Mouse (Mus musculus): ENCODE measurements around the gene Tiparp. TPM values are rescaled to one million over a fixed set of nuclear protein-coding genes. Genes with fewer than 3 reads are reported as not detected.
A peak's percentile ranks its signal among the peaks of the same experiment; 100 is the strongest.

The Tiparp gene
- polyA plus RNA-seq (2012; rRNA removed) (1.2 and 1.5 TPM in 2 replicates), polyA plus RNA-seq (2014; fragmentation: Nextera tagmentation; extraction: Ambion mirVana) (4.0 and 6.1 TPM in 2 replicates)

GRCm38 (mm10) chr3:65527691-65528601, at the start of gene Tiparp:
Tiparp (plus strand) TSS chr3:65528410.
- H3K9ac ChIP-seq (replicated peaks), result peak within 1 kb of the TSS; percentile 72
- peak; percentile 93 for ATAC-seq (ENCODE audit: insufficient read depth)
- H3K27me3 ChIP-seq (ENCODE audit: control insufficient read depth, insufficient read depth, low read length), result no peaks in the 10 kb centered on the region
- peak; percentile 23; the same call in 1 of the 2 replicates for TF ChIP-seq CTCF (IDR thresholded peaks at IDR 0.05; ENCODE audit: low read depth)
- TF ChIP-seq EP300 (IDR thresholded peaks at IDR 0.05; ENCODE audit: low read depth), result no peak
- H3K9me3 ChIP-seq (ENCODE audit: control insufficient read depth, low read length), result no peaks in the 10 kb centered on the region
- H3K4me1 ChIP-seq (replicated peaks; ENCODE audit: control insufficient read depth in 2 of 2, insufficient read depth in 2 of 2, low read length in 1 of 2), result peaks cover 0 to 2% of the 10 kb centered on the region in 2 experiments; a peak in 1 of 4 replicates
- H3K4me3 ChIP-seq (ENCODE audit: insufficient read depth in 1 of 2, low read depth in 2 of 2, low read length in 2 of 2), result peak within 1 kb of the TSS; percentile 65 to 76
- WGBS (ENCODE audit: insufficient replicate concordance), result under 1% methylated on average over 93 of the region's 109 CpGs
- H3K4me2 ChIP-seq (ENCODE audit: low read depth), result peak within 1 kb of the TSS; percentile 98
- peak within 1 kb of the TSS; percentile 54 for H3K27ac ChIP-seq
- peak; percentile 77 to 80 (median 78) for DNase-seq (ENCODE audit: low read depth in 3 of 3, low spot score in 3 of 3)
- H3K36me3 ChIP-seq (replicated peaks; ENCODE audit: control insufficient read depth, insufficient read depth, low read depth), result no peaks in the 10 kb centered on the region

DNA sequence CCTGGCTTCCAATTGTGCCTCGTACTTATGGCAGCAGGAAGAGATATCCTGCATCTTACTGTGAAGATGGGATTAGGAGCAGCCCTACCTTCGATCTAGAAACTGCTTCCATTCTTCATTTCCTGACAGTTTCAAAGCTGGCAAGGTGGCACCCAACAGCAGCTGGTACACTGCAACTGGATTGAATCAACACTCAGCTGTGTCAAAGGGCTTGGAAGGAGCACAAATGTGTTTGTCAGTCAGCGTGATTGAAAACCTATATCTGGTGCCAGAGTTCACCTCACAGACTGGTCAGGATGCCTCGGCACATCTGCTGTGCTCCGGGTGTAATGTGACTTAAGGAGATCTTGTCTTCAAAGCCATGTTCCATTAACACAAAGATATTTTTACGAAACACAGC, 47.5 kb upstream of the Tiparp start:
- 55% methylated on average over 6 of the region's 6 CpGs for WGBS (ENCODE audit: insufficient replicate concordance)
- Histone ChIP-seq H3K27me3 (ENCODE audit: control insufficient read depth, insufficient read depth, low read length) (no peaks in the 10 kb centered on the region), H3K27ac (no peak overlapping the region), H3K4me1 (replicated peaks; ENCODE audit: control insufficient read depth in 2 of 2, insufficient read depth in 2 of 2, low read length in 1 of 2) (no peaks in the 10 kb centered on the region), H3K36me3 (replicated peaks; ENCODE audit: control insufficient read depth, insufficient read depth, low read depth) (no peaks in the 10 kb centered on the region), H3K4me3 (ENCODE audit: insufficient read depth in 1 of 2, low read depth in 2 of 2, low read length in 2 of 2) (no peak overlapping the region), H3K4me2 (ENCODE audit: low read depth) (no peak overlapping the region), H3K9ac (replicated peaks) (no peak overlapping the region), H3K9me3 (ENCODE audit: control insufficient read depth, low read length) (no peaks in the 10 kb centered on the region)
- no peak for DNase-seq (ENCODE audit: low read depth in 3 of 3, low spot score in 3 of 3)
- TF ChIP-seq EP300 (IDR thresholded peaks at IDR 0.05; ENCODE audit: low read depth), result no peak
- no peak for TF ChIP-seq CTCF (IDR thresholded peaks at IDR 0.05; ENCODE audit: low read depth)
- no peak for ATAC-seq (ENCODE audit: insufficient read depth)

DNA sequence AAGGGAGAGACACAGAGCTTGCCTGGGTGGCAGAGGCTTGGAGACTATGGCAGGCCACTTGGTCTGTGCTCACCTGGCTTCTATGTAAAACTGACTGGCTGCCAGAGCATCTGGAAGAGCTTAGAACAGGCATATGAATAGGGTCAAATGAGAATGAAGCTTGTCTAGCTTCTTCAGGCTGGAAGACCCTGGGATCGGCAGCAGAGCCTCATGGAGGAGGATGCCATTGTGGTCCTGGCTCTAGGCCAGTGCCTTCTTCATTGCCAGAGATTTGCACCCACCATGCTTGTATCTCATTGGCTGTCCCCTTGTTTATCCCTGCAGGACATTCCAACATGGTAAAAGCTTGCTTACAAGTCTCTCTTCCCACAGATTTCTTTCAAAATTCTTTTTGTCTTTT, 45.9 kb upstream of the Tiparp start:
- DNase-seq (ENCODE audit: low read depth in 3 of 3, low spot score in 3 of 3) (no peak), ATAC-seq (ENCODE audit: insufficient read depth) (no peak)
- no peaks in the 10 kb centered on the region for H3K27me3 ChIP-seq (ENCODE audit: control insufficient read depth, insufficient read depth, low read length)
- H3K9ac ChIP-seq (replicated peaks), result no peak overlapping the region
- WGBS (ENCODE audit: insufficient replicate concordance), result 57% methylated on average over 1 of the region's 1 CpGs
- H3K4me3 ChIP-seq (ENCODE audit: insufficient read depth in 1 of 2, low read depth in 2 of 2, low read length in 2 of 2), result no peak overlapping the region
- H3K4me2 ChIP-seq (ENCODE audit: low read depth), result no peak overlapping the region
- H3K27ac ChIP-seq, result no peak overlapping the region
- H3K36me3 ChIP-seq (replicated peaks; ENCODE audit: control insufficient read depth, insufficient read depth, low read depth), result no peaks in the 10 kb centered on the region
- no peaks in the 10 kb centered on the region for H3K9me3 ChIP-seq (ENCODE audit: control insufficient read depth, low read length)
- TF ChIP-seq EP300 (IDR thresholded peaks at IDR 0.05; ENCODE audit: low read depth) (no peak), CTCF (IDR thresholded peaks at IDR 0.05; ENCODE audit: low read depth) (no peak)
- H3K4me1 ChIP-seq (replicated peaks; ENCODE audit: control insufficient read depth in 2 of 2, insufficient read depth in 2 of 2, low read length in 1 of 2), result no peaks in the 10 kb centered on the region

GRCm38 (mm10) chr3:65482698-65483407, 45.4 kb upstream of the Tiparp start:
- Histone ChIP-seq H3K27ac (no peak overlapping the region), H3K4me3 (ENCODE audit: insufficient read depth in 1 of 2, low read depth in 2 of 2, low read length in 2 of 2) (no peak overlapping the region), H3K9me3 (ENCODE audit: control insufficient read depth, low read length) (no peaks in the 10 kb centered on the region), H3K36me3 (replicated peaks; ENCODE audit: control insufficient read depth, insufficient read depth, low read depth) (no peaks in the 10 kb centered on the region), H3K9ac (replicated peaks) (no peak overlapping the region), H3K4me2 (ENCODE audit: low read depth) (no peak overlapping the region), H3K27me3 (ENCODE audit: control insufficient read depth, insufficient read depth, low read length) (no peaks in the 10 kb centered on the region), H3K4me1 (replicated peaks; ENCODE audit: control insufficient read depth in 2 of 2, insufficient read depth in 2 of 2, low read length in 1 of 2) (no peaks in the 10 kb centered on the region)
- TF ChIP-seq CTCF (IDR thresholded peaks at IDR 0.05; ENCODE audit: low read depth) (no peak), EP300 (IDR thresholded peaks at IDR 0.05; ENCODE audit: low read depth) (no peak)
- 20% methylated on average over 6 of the region's 6 CpGs for WGBS (ENCODE audit: insufficient replicate concordance)
- ATAC-seq (ENCODE audit: insufficient read depth), result no peak
- DNase-seq (ENCODE audit: low read depth in 3 of 3, low spot score in 3 of 3), result no peak
